Mouse (Mus musculus) midbrain, embryonic 15.5 days (tissue): Measurements from ENCODE around the gene Rbbp8nl. TPM values are rescaled to one million over a fixed set of nuclear protein-coding genes. Genes with fewer than 3 reads are reported as not detected.

Source experiments
- ATAC-seq: fragments of 200-750 bp; cut with Nextera tagmentation; replicated peaks from 2 replicates; pipeline ENCODE4 v1.8.0; 2017; ENCODE audit warnings: moderate TSS enrichment
- H3K27ac ChIP-seq: fragments of 300-500 bp; sonication (generic); 2 replicates; pipeline ENCODE4 v1.5.1; 2015; ENCODE audit warnings: mild to moderate bottlenecking, inconsistent platforms
- H3K27me3 ChIP-seq: fragments of 300-500 bp; sonication (generic); replicated peaks from 2 replicates; pipeline ENCODE4 v1.6.1; 2015; ENCODE audit warnings: inconsistent platforms
- H3K36me3 ChIP-seq: fragments of 300-500 bp; sonication (generic); replicated peaks from 2 replicates; pipeline ENCODE4 v1.6.1; 2015; ENCODE audit warnings: inconsistent platforms
- H3K4me1 ChIP-seq: fragments of 300-500 bp; sonication (generic); 2 replicates; pipeline ENCODE4 v1.6.1; 2015; ENCODE audit warnings: inconsistent platforms
- H3K4me2 ChIP-seq: fragments of 300-500 bp; sonication (generic); 2 replicates; pipeline ENCODE4 v1.6.1; 2015; ENCODE audit warnings: inconsistent platforms, mild to moderate bottlenecking, moderate library complexity
- H3K4me3 ChIP-seq: fragments of 300-500 bp; sonication (generic); 2 replicates; pipeline ENCODE4 v1.5.1; 2015; ENCODE audit warnings: mild to moderate bottlenecking, inconsistent platforms
- H3K9ac ChIP-seq: fragments of 300-500 bp; sonication (generic); 2 replicates; pipeline ENCODE4 v1.6.1; 2015; ENCODE audit warnings: mild to moderate bottlenecking, inconsistent platforms
- H3K9me3 ChIP-seq: fragments of 300-500 bp; sonication (generic); 2 replicates; pipeline ENCODE4 v1.6.1; 2016; ENCODE audit warnings: inconsistent platforms
- WGBS: fragments of 180-500 bp; shearing (Covaris S2); methylation state at CpG from one replicate; pipeline ENCODE4 v1.1.7; 2015; ENCODE audit warnings: mixed read lengths; 5-methylcytosine and 5-hydroxymethylcytosine counted together
- microRNA-seq: library from miRNA; unstranded; fragments of <30 nt; microRNA quantifications from one replicate; pipeline ENCODE4, GENCODE M21; 2016
- polyA plus RNA-seq: library from polyadenylated mRNA; unstranded; fragments of >200 nt; fragmentation: Nextera tagmentation; extraction: Ambion mirVana; gene quantifications from 2 replicates; pipeline ENCODE4 v1.2.1, GENCODE M21; 2015

Rbbp8nl gene
- polyA plus RNA-seq, 1 experiment from 2014 or later, result not detected

- H3K9ac ChIP-seq, result no peak overlapping the region
- H3K27me3 ChIP-seq, result peaks cover 16% of the 10 kb centered on the region
- H3K27ac ChIP-seq, result no peak overlapping the region
- H3K36me3 ChIP-seq, result no peaks in the 10 kb centered on the region
- no peaks in the 10 kb centered on the region for H3K9me3 ChIP-seq
- no peak for ATAC-seq
- 67% methylated on average over 4 of the region's 4 CpGs for WGBS
- H3K4me1 ChIP-seq, result peaks cover 17% of the 10 kb centered on the region
- H3K4me3 ChIP-seq, result no peak overlapping the region
- no peak overlapping the region for H3K4me2 ChIP-seq
These were observed 59.2 kb downstream of the Rbbp8nl start for GRCm38 (mm10) chr2:180230482-180230881.

DNA sequence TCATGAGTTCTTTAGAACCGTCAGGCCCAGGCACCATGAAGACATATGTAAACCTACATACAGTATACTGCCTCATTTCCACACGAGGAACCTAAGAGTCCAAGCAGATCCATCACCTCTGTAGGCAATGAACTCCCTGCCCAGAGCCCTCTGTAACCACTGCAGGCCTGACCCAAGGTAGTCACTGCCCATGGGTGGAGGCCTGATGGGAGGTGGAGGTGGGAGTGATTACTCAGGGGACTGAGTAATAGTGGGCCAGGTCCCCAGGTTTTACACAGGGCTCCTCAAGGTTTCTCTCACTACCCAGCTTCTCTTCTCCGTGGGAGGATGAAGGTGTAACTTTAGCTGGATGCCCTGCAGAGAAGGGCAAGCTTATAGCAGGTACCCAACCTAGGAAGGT, 60.5 kb downstream of the Rbbp8nl start:
- Histone ChIP-seq H3K36me3 (no peaks in the 10 kb centered on the region), H3K4me3 (no peak overlapping the region), H3K9me3 (no peaks in the 10 kb centered on the region), H3K4me2 (no peak overlapping the region), H3K4me1 (peaks cover 25% of the 10 kb centered on the region), H3K27ac (no peak overlapping the region), H3K9ac (no peak overlapping the region), H3K27me3 (peaks cover 29% of the 10 kb centered on the region)
- 74% methylated on average over 3 of the region's 3 CpGs for WGBS
- ATAC-seq, result no peak

DNA sequence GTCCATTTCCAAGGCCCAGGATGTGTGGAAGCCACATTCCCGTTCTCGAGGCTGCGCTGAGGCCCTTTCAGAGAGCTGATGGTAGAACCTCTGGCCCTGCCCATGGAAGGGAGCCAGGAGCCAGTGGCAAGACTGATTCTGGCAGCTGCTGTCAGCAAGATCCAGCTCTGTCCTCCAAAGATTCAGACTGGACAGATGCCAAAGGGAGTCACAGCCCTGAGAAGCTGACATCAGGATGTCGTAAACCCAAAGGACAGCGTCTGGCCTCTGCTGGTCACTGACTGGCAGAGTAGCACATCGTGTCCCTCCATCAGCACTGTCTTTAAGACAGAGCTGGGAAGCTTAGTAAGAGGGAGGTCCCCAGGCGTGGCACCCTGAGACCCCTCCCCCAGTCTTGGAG, 61.1 kb downstream of the Rbbp8nl start:
- Histone ChIP-seq H3K9me3 (no peaks in the 10 kb centered on the region), H3K4me3 (no peak overlapping the region), H3K27ac (no peak overlapping the region), H3K4me2 (no peak overlapping the region), H3K9ac (no peak overlapping the region), H3K4me1 (peaks cover 25% of the 10 kb centered on the region), H3K27me3 (peaks cover 32% of the 10 kb centered on the region), H3K36me3 (no peaks in the 10 kb centered on the region)
- WGBS, result 68% methylated on average over 7 of the region's 7 CpGs
- no peak for ATAC-seq

DNA sequence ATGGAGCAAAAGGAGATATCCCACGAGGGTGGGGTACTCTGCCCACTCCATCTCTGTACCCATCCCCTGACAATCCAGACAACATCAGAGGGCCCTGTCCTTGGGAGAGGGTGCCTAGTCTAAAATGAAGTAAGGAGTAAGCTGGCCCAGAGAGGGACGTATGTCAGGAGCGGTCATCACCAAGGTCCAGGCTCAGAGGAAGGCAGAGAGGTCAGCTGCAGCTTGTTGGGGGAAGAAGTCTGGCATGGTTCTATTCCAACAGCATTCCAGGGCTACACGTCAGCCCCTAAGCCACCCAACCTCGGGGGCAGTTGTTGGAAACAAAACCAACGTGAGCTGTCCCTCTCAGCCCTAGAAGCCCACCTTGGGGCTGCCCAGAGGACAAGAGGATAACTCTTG, 61.6 kb downstream of the Rbbp8nl start:
- Histone ChIP-seq H3K27me3 (peaks cover 37% of the 10 kb centered on the region), H3K4me2 (no peak overlapping the region), H3K9me3 (no peaks in the 10 kb centered on the region), H3K27ac (no peak overlapping the region), H3K36me3 (no peaks in the 10 kb centered on the region), H3K4me3 (no peak overlapping the region), H3K4me1 (peaks cover 25% of the 10 kb centered on the region), H3K9ac (no peak overlapping the region)
- 57% methylated on average over 6 of the region's 6 CpGs for WGBS
- no peak for ATAC-seq

Small RNA genes lying within 50 kb of the gene (microRNA-seq; reads per million reads assigned to microRNA genes)
- gene Mir3091, result 0.55 reads per million

Other genes starting within 250 kb of the Rbbp8nl start
- gene Psma7, start 247.4 kb downstream of the Rbbp8nl start, polyA plus RNA-seq, result 521 and 530 TPM in 2 replicates
- 70.1 and 73.0 TPM in 2 replicates for gene Ss18l1, start 247.4 kb downstream of the Rbbp8nl start, polyA plus RNA-seq
- gene Mtg2, start 219.3 kb downstream of the Rbbp8nl start, polyA plus RNA-seq, result 37.4 and 37.7 TPM in 2 replicates
- 3.2 and 3.7 TPM in 2 replicates for gene Hrh3, start 185.4 kb downstream of the Rbbp8nl start, polyA plus RNA-seq
- gene Osbpl2, start 170.6 kb downstream of the Rbbp8nl start, polyA plus RNA-seq, result 80.3 and 81.2 TPM in 2 replicates
- gene Adrm1, start 118.4 kb downstream of the Rbbp8nl start, polyA plus RNA-seq, result 205 and 213 TPM in 2 replicates
- gene Lama5, start 64.0 kb downstream of the Rbbp8nl start, polyA plus RNA-seq, result 1.6 and 1.7 TPM in 2 replicates
- 284 and 315 TPM in 2 replicates for gene Rps21, start 32.5 kb downstream of the Rbbp8nl start, polyA plus RNA-seq
- 31.3 and 32.0 TPM in 2 replicates for gene Cables2, start 16.4 kb downstream of the Rbbp8nl start, polyA plus RNA-seq
- gene Gata5, start 44.8 kb upstream of the Rbbp8nl start, polyA plus RNA-seq, result not detected in 2 replicates
- 1.5 and 1.7 TPM in 2 replicates for gene Slco4a1, start 166.4 kb upstream of the Rbbp8nl start, polyA plus RNA-seq
- gene Ntsr1, start 210.1 kb upstream of the Rbbp8nl start, polyA plus RNA-seq, result 2.2 and 3.2 TPM in 2 replicates